Mouse (Mus musculus): ENCODE data around the gene Tent4b. TPM values are rescaled to one million over a fixed set of nuclear protein-coding genes. Genes with fewer than 3 reads are reported as not detected.

Gene Tent4b
- total RNA-seq, 2 experiments from 2014 or later = 36.5 to 37.9 TPM

GRCm38 (mm10) chr8:88294977-88295376 lies 96.0 kb downstream of the Tent4b start:
- intact Hi-C loops (cut with DNase I) = no loop called here
- no peak for DNase-seq (ENCODE audit: low spot score in 2 of 2)

- DNase-seq (ENCODE audit: low spot score in 2 of 2) = no peak
- intact Hi-C loops (cut with DNase I) = no loop called here
Observed at GRCm38 (mm10) chr8:88297976-88298732, 99.1 kb downstream of the Tent4b start.

- DNase-seq (ENCODE audit: low spot score in 2 of 2) = no peak
- intact Hi-C loops (cut with DNase I) = no loop called here
Observed at GRCm38 (mm10) chr8:88298733-88299103, 99.7 kb downstream of the Tent4b start.

GRCm38 (mm10) chr8:88299907-88300603 lies 101.0 kb downstream of the Tent4b start:
- intact Hi-C loops (cut with DNase I) = no loop called here
- no peak for DNase-seq (ENCODE audit: low spot score in 2 of 2)

GRCm38 (mm10) chr8:88301589-88302437 lies 102.8 kb downstream of the Tent4b start:
- no peak for DNase-seq (ENCODE audit: low spot score in 2 of 2)
- intact Hi-C loops (cut with DNase I) = no loop called here

GRCm38 (mm10) chr8:88305814-88306213 lies 106.8 kb downstream of the Tent4b start:
- intact Hi-C loops (cut with DNase I) = no loop called here

GRCm38 (mm10) chr8:88306511-88306910 lies 107.5 kb downstream of the Tent4b start:
- intact Hi-C loops (cut with DNase I) = no loop called here
- DNase-seq (ENCODE audit: low spot score in 2 of 2) = no peak

More at GRCm38 (mm10) chr8:88305814-88306213, 106.8 kb downstream of the Tent4b start:
- no peak for DNase-seq (ENCODE audit: low spot score in 2 of 2)

- intact Hi-C loops (cut with DNase I) = no loop called here
- DNase-seq (ENCODE audit: low spot score in 2 of 2) = no peak
Observed at GRCm38 (mm10) chr8:88307736-88308135, 108.7 kb downstream of the Tent4b start.

Other genes starting within 250 kb of the Tent4b start
- gene Zfp423, start 239.6 kb upstream of the Tent4b start, total RNA-seq (2021) = 10 to 100 TPM; 27.1 to 29.8 TPM
- 10 to 100 TPM; 28.7 to 33.9 TPM for gene Cnep1r1, start 80.4 kb upstream of the Tent4b start, total RNA-seq (2021)
- 10 to 100 TPM; 26.6 to 29.8 TPM for gene Heatr3, start 61.4 kb upstream of the Tent4b start, total RNA-seq (2021)
- 1 to 10 TPM; 4.7 TPM for gene Adcy7, start 73.2 kb downstream of the Tent4b start, total RNA-seq (2021)
- 10 to 100 TPM; 48.2 to 66.4 TPM for gene Brd7, start 163.0 kb downstream of the Tent4b start, total RNA-seq (2021)

All from left cerebral cortex, postnatal 36 days (tissue).